9 mouse cellular contexts compared by ENCODE assay signal in the genomic region with DNA sequence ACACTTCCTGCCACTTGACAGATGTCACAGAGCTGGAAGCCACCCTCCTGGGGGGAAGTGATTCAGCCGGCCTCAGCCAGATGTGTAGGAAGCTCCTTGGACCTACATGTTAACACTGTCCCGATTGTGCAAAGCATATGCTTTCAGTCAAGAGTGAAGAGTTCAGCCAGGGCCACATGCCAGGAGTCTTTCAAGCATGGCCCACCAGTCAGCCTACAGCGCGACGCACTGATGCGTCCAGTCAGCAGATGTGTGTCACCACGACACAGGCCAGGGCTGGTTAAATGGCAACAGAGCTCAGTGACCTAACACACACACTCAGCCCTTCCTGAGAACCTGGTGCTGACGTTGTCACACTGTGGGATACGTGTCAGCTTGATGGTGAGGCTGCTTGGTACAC. TPM values are rescaled to one million over a fixed set of nuclear protein-coding genes. Genes with fewer than 3 reads are reported as not detected.
DNase-seq lines count a peak whose midpoint lies in the region; ATAC-seq and TF ChIP-seq lines count a peak whose summit lies in the region.
"Had no signal": no experiment of that assay in that cellular context is flagged by ENCODE, and none has a peak within 500 bp of the region (broad histone marks: within the 10 kb centered on the region; RNA-seq: fewer than 3 reads in every experiment).

No protein-coding gene starts in this region.

- DNase-seq in heart, postnatal 0 days (ENCODE audit: low spot score): peak; percentile 30
- no peak for DNase-seq in heart, embryonic 10.5 days (ENCODE audit: low spot score)
- DNase-seq in embryonic facial prominence, embryonic 14.5 days (ENCODE audit: low spot score): peak; percentile 49
- peak; percentile 62 to 78 for DNase-seq in kidney, postnatal 4 days
- DNase-seq in adrenal gland, adult 2 months: no peak
- no peak for DNase-seq in left cerebral cortex, postnatal 25 days (ENCODE audit: low spot score in 2 of 2)

- peak; percentile 55; the same call in 1 of the 2 replicates for ATAC-seq in heart, postnatal 0 days (ENCODE audit: insufficient read depth, low read depth)
- peak; percentile 53; the same call in 1 of the 2 replicates for ATAC-seq in embryonic facial prominence, embryonic 14.5 days (ENCODE audit: low read depth)
- no peak for ATAC-seq in erythroblast, adult 5-6 weeks (replicated peaks; ENCODE audit: low FRiP score, poor library complexity, severe bottlenecking)

- intact Hi-C loops in left cerebral cortex, postnatal 25 days (cut with DNase I): no loop called here

- no peak overlapping the region for H3ac ChIP-seq in C2C12 (ENCODE audit: control insufficient read depth, insufficient read length, low read depth)

- H3K9ac ChIP-seq in heart, postnatal 0 days (replicated peaks; ENCODE audit: low read depth, low read length): no peak overlapping the region
- no peak overlapping the region for H3K9ac ChIP-seq in embryonic facial prominence, embryonic 14.5 days (ENCODE audit: low read depth, low read length)

- no peak overlapping the region for H3K4me3 ChIP-seq in heart, postnatal 0 days (ENCODE audit: low read depth, low read length)
- no peak overlapping the region for H3K4me3 ChIP-seq in heart, embryonic 10.5 days
- no peak overlapping the region for H3K4me3 ChIP-seq in C2C12 (ENCODE audit: insufficient read depth, poor library complexity, severe bottlenecking)
- H3K4me3 ChIP-seq in embryonic facial prominence, embryonic 14.5 days (ENCODE audit: low read depth, low read length): no peak overlapping the region

- H3K27ac ChIP-seq in heart, postnatal 0 days (ENCODE audit: low read depth): no peak overlapping the region
- no peak overlapping the region for H3K27ac ChIP-seq in heart, embryonic 10.5 days
- no peak overlapping the region for H3K27ac ChIP-seq in embryonic facial prominence, embryonic 14.5 days (replicated peaks; ENCODE audit: low read depth, low read length)

- no peaks in the 10 kb centered on the region for H3K9me3 ChIP-seq in heart, postnatal 0 days (replicated peaks; ENCODE audit: control insufficient read depth, low read length)
- H3K9me3 ChIP-seq in heart, embryonic 10.5 days: no peaks in the 10 kb centered on the region
- no peaks in the 10 kb centered on the region for H3K9me3 ChIP-seq in embryonic facial prominence, embryonic 14.5 days (ENCODE audit: control insufficient read depth, low read length)

- H3K79me2 ChIP-seq in C2C12 (ENCODE audit: control insufficient read depth, insufficient read depth): no peaks in the 10 kb centered on the region

- H3K4me2 ChIP-seq in heart, postnatal 0 days (ENCODE audit: low read depth, low read length): no peak overlapping the region
- no peak overlapping the region for H3K4me2 ChIP-seq in embryonic facial prominence, embryonic 14.5 days (ENCODE audit: low read depth, low read length)

- no peak for TF ChIP-seq CTCF in heart, postnatal 0 days (IDR thresholded peaks at IDR 0.05; ENCODE audit: low read depth)
- TF ChIP-seq CTCF in C2C12 (IDR thresholded peaks at IDR 0.05; ENCODE audit: control insufficient read depth, insufficient read depth, insufficient read length): no peak

- H3K4me1 ChIP-seq in heart, postnatal 0 days (ENCODE audit: control insufficient read depth, insufficient read depth): no peaks in the 10 kb centered on the region
- H3K4me1 ChIP-seq in heart, embryonic 10.5 days: peaks cover 8% of the 10 kb centered on the region
- 0 out of 2 replicates have a peak, but pooled peaks cover 5% of the 10 kb centered on the region for H3K4me1 ChIP-seq in embryonic facial prominence, embryonic 14.5 days (ENCODE audit: control insufficient read depth, insufficient read depth, low read length)

- H3K27me3 ChIP-seq in heart, postnatal 0 days (ENCODE audit: control insufficient read depth, insufficient read depth, low read length): no peaks in the 10 kb centered on the region
- peaks cover 6% of the 10 kb centered on the region; the same call in 1 of the 2 replicates for H3K27me3 ChIP-seq in heart, embryonic 10.5 days (ENCODE audit: insufficient read depth, poor library complexity, severe bottlenecking)
- H3K27me3 ChIP-seq in C2C12 (ENCODE audit: control insufficient read depth, insufficient read depth, insufficient read length): no peaks in the 10 kb centered on the region
- H3K27me3 ChIP-seq in embryonic facial prominence, embryonic 14.5 days (replicated peaks; ENCODE audit: control insufficient read depth, insufficient read depth, low read length): no peaks in the 10 kb centered on the region

- WGBS in heart, postnatal 0 days: 47% methylated on average over 9 of the region's 9 CpGs
- 56% methylated on average over 9 of the region's 9 CpGs for WGBS in heart, embryonic 10.5 days
- WGBS in embryonic facial prominence, embryonic 14.5 days: 28% methylated on average over 9 of the region's 9 CpGs

- no peaks in the 10 kb centered on the region for H3K36me3 ChIP-seq in heart, postnatal 0 days (replicated peaks; ENCODE audit: control insufficient read depth, insufficient read depth, low read length)
- no peaks in the 10 kb centered on the region for H3K36me3 ChIP-seq in heart, embryonic 10.5 days
- H3K36me3 ChIP-seq in C2C12 (ENCODE audit: control insufficient read depth, insufficient read depth): no peaks in the 10 kb centered on the region
- no peaks in the 10 kb centered on the region for H3K36me3 ChIP-seq in embryonic facial prominence, embryonic 14.5 days (ENCODE audit: control insufficient read depth, insufficient read depth, low read length)

- no peak for TF ChIP-seq EP300 in heart, postnatal 0 days (IDR thresholded peaks at IDR 0.05; ENCODE audit: low read depth)

- H3K79me3 ChIP-seq in C2C12 (ENCODE audit: low read depth): no peaks in the 10 kb centered on the region

TF ChIP-seq in C2C12, 6 proteins besides CTCF, POLR2A, EP300 and RAD21:
- TF ChIP-seq MYOG (IDR thresholded peaks at IDR 0.05; ENCODE audit: control insufficient read depth, extremely low read depth, insufficient read length) (no peak), FOSL1 (IDR thresholded peaks at IDR 0.05; ENCODE audit: insufficient read depth, low read length, poor library complexity, severe bottlenecking) (no peak), USF1 (IDR thresholded peaks at IDR 0.05; ENCODE audit: low read depth) (no peak), MYOD1 (IDR thresholded peaks at IDR 0.05; ENCODE audit: control insufficient read depth, insufficient read length, low read depth) (no peak), MAX (IDR thresholded peaks at IDR 0.05) (peak; percentile 34), CEBPB (IDR thresholded peaks at IDR 0.05; ENCODE audit: low read depth) (no peak)

RNA-seq across cellular contexts. Expression of gene Bnc1, which starts 37.6 kb away (rescaled TPM):
- total RNA-seq in heart, postnatal 0 days (2014; rRNA removed; ENCODE audit: low replicate concordance): 3.0 and 4.7 TPM in 2 replicates
- polyA plus RNA-seq in heart, postnatal 0 days (2015; fragmentation: Nextera tagmentation; extraction: Ambion mirVana): 0.95 and 1.2 TPM in 2 replicates
- 8.1 and 14.3 TPM in 2 replicates for polyA plus RNA-seq in heart, embryonic 10.5 days (2016; fragmentation: Nextera tagmentation; extraction: Ambion mirVana)
- polyA plus RNA-seq in C2C12 (2012; fragmentation: generic; extraction: Trizol): 0.06 TPM
- 2.1 and 2.9 TPM in 2 replicates for polyA plus RNA-seq in embryonic facial prominence, embryonic 14.5 days (2014; fragmentation: Nextera tagmentation; extraction: Ambion mirVana)
- total RNA-seq in erythroblast, adult 5-6 weeks (2015; ENCODE audit: low replicate concordance): not detected in 2 replicates
- total RNA-seq in erythroblast, adult 5-6 weeks (2017; ENCODE audit: low replicate concordance): not detected in 2 replicates
- 1 to 10 TPM in 1 of 2 experiments, under 1 TPM in 1; 0.84 to 1.2 TPM for total RNA-seq in adrenal gland, adult 2 months (2021)
- 0.03 and 0.10 TPM in 2 replicates for polyA plus RNA-seq in adrenal gland, adult 2 months (2012; rRNA removed)
- not detected for total RNA-seq in left cerebral cortex, postnatal 25 days (2021)
- total RNA-seq: left cerebral cortex, postnatal 14 days had no signal

Comparison
In these comparisons a context has a peak if more than half of its experiments do, and no peak if none do; other contexts are left out.
1. DNase-seq: peak in heart, postnatal 0 days (single experiment), embryonic facial prominence, embryonic 14.5 days (single experiment) and kidney, postnatal 4 days (2 of 2); none in heart, embryonic 10.5 days (single experiment), adrenal gland, adult 2 months (single experiment) and left cerebral cortex, postnatal 25 days (0 of 2).